Mouse (Mus musculus): Measurements from ENCODE around the gene Prss57. TPM values are rescaled to one million over a fixed set of nuclear protein-coding genes. Genes with fewer than 3 reads are reported as not detected.

Prss57 gene
- polyA plus RNA-seq, 2 experiments = 1.6 to 4.9 TPM

- Histone ChIP-seq H3K4me3 (ENCODE audit: insufficient read depth in 1 of 2, low read depth in 2 of 2, low read length in 2 of 2) (no peak overlapping the region), H3K9me3 (ENCODE audit: control insufficient read depth, low read length) (no peaks in the 10 kb centered on the region), H3K9ac (replicated peaks) (no peak overlapping the region), H3K4me2 (ENCODE audit: low read depth) (no peak overlapping the region), H3K36me3 (replicated peaks; ENCODE audit: control insufficient read depth, insufficient read depth, low read depth) (no peaks in the 10 kb centered on the region), H3K27me3 (ENCODE audit: control insufficient read depth, insufficient read depth, low read length) (no peaks in the 10 kb centered on the region), H3K4me1 (replicated peaks; ENCODE audit: control insufficient read depth in 2 of 2, insufficient read depth in 2 of 2, low read length in 1 of 2) (peaks cover 1 to 5% of the 10 kb centered on the region in 2 experiments), H3K27ac (no peak overlapping the region)
- 24% methylated on average over 15 of the region's 15 CpGs for WGBS (ENCODE audit: insufficient replicate concordance)
- DNase-seq (ENCODE audit: low read depth in 3 of 3, low spot score in 3 of 3) = peak; percentile 31 to 50 (median 35)
- TF ChIP-seq EP300 (IDR thresholded peaks at IDR 0.05; ENCODE audit: low read depth) (no peak), CTCF (IDR thresholded peaks at IDR 0.05; ENCODE audit: low read depth) (peak; percentile 98)
- peak; percentile 26; the same call in 1 of the 2 replicates for ATAC-seq (ENCODE audit: insufficient read depth)
Observed at GRCm38 (mm10) chr10:79811736-79812637, 21.2 kb upstream of the Prss57 start.

DNA sequence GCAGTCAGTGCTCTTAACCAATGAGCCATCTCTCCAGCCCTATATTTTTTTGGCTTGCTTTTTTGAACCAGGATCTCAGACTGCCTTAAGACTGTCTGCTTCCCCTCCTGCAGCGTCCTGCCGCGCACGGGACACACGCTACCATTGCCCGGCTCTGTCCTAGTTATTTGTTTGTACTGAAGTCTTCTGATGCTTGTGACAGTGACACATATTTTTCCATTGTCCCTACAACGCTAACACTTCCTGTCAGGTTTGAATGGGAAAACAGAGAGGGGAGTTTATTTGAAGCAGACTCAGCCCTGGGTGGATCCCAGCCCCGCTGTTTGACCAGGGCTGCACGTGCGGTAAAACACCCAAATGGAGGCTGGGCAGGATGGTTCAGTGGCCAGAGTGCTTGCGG, 18.0 kb upstream of the Prss57 start:
- no peak overlapping the region for H3K27ac ChIP-seq
- H3K36me3 ChIP-seq (replicated peaks; ENCODE audit: control insufficient read depth, insufficient read depth, low read depth) = no peaks in the 10 kb centered on the region
- H3K4me3 ChIP-seq (ENCODE audit: insufficient read depth in 1 of 2, low read depth in 2 of 2, low read length in 2 of 2) = no peak overlapping the region
- H3K27me3 ChIP-seq (ENCODE audit: control insufficient read depth, insufficient read depth, low read length) = no peaks in the 10 kb centered on the region
- 78% methylated on average over 11 of the region's 11 CpGs for WGBS (ENCODE audit: insufficient replicate concordance)
- H3K4me1 ChIP-seq (replicated peaks; ENCODE audit: control insufficient read depth in 2 of 2, insufficient read depth in 2 of 2, low read length in 1 of 2) = peaks cover 6 to 7% of the 10 kb centered on the region in 2 experiments
- no peak overlapping the region for H3K9ac ChIP-seq (replicated peaks)
- DNase-seq (ENCODE audit: low read depth in 3 of 3, low spot score in 3 of 3) = no peak
- H3K4me2 ChIP-seq (ENCODE audit: low read depth) = no peak overlapping the region
- TF ChIP-seq EP300 (IDR thresholded peaks at IDR 0.05; ENCODE audit: low read depth) (no peak), CTCF (IDR thresholded peaks at IDR 0.05; ENCODE audit: low read depth) (no peak)
- H3K9me3 ChIP-seq (ENCODE audit: control insufficient read depth, low read length) = no peaks in the 10 kb centered on the region
- ATAC-seq (ENCODE audit: insufficient read depth) = no peak

DNA sequence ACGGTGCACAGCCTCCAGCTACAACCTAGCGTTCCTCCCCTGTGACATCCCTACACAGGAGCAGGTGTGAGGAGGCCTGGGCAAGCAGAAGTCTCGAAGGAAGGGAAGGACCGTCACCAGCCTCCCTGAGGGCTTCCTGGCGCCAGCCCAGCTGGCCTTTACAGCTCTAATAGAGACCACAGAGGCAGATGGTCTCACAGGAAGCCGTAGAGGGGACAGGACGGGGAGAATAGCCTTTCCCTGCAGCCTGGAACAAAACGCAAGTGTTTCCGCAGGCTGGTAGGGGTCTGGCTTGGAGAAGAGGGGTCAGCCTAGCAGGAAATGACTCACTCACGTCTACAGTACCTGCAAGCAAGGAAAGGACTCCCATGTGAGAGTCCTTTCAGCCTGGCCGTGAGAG, 17.1 kb upstream of the Prss57 start:
- WGBS (ENCODE audit: insufficient replicate concordance) = 54% methylated on average over 11 of the region's 11 CpGs
- ATAC-seq (ENCODE audit: insufficient read depth) = no peak
- Histone ChIP-seq H3K4me2 (ENCODE audit: low read depth) (no peak overlapping the region), H3K36me3 (replicated peaks; ENCODE audit: control insufficient read depth, insufficient read depth, low read depth) (no peaks in the 10 kb centered on the region), H3K27ac (no peak overlapping the region), H3K9me3 (ENCODE audit: control insufficient read depth, low read length) (no peaks in the 10 kb centered on the region), H3K4me1 (replicated peaks; ENCODE audit: control insufficient read depth in 2 of 2, insufficient read depth in 2 of 2, low read length in 1 of 2) (peaks cover 6 to 9% of the 10 kb centered on the region in 2 experiments), H3K27me3 (ENCODE audit: control insufficient read depth, insufficient read depth, low read length) (no peaks in the 10 kb centered on the region), H3K9ac (replicated peaks) (no peak overlapping the region), H3K4me3 (ENCODE audit: insufficient read depth in 1 of 2, low read depth in 2 of 2, low read length in 2 of 2) (no peak overlapping the region)
- TF ChIP-seq EP300 (IDR thresholded peaks at IDR 0.05; ENCODE audit: low read depth) (no peak), CTCF (IDR thresholded peaks at IDR 0.05; ENCODE audit: low read depth) (no peak)
- DNase-seq (ENCODE audit: low read depth in 3 of 3, low spot score in 3 of 3) = no peak

- no peaks in the 10 kb centered on the region for H3K27me3 ChIP-seq (ENCODE audit: control insufficient read depth, insufficient read depth, low read length)
- DNase-seq (ENCODE audit: low read depth in 3 of 3, low spot score in 3 of 3) = no peak
- peaks cover 6 to 9% of the 10 kb centered on the region in 2 experiments for H3K4me1 ChIP-seq (replicated peaks; ENCODE audit: control insufficient read depth in 2 of 2, insufficient read depth in 2 of 2, low read length in 1 of 2)
- H3K4me3 ChIP-seq (ENCODE audit: insufficient read depth in 1 of 2, low read depth in 2 of 2, low read length in 2 of 2) = no peak overlapping the region
- H3K27ac ChIP-seq = no peak overlapping the region
- TF ChIP-seq CTCF (IDR thresholded peaks at IDR 0.05; ENCODE audit: low read depth) = no peak
- TF ChIP-seq EP300 (IDR thresholded peaks at IDR 0.05; ENCODE audit: low read depth) = no peak
- H3K4me2 ChIP-seq (ENCODE audit: low read depth) = no peak overlapping the region
- no peaks in the 10 kb centered on the region for H3K36me3 ChIP-seq (replicated peaks; ENCODE audit: control insufficient read depth, insufficient read depth, low read depth)
- H3K9ac ChIP-seq (replicated peaks) = no peak overlapping the region
- ATAC-seq (ENCODE audit: insufficient read depth) = 0 out of 2 replicates have a peak, but pooled peaks have one; percentile 27
- no peaks in the 10 kb centered on the region for H3K9me3 ChIP-seq (ENCODE audit: control insufficient read depth, low read length)
- 67% methylated on average over 10 of the region's 10 CpGs for WGBS (ENCODE audit: insufficient replicate concordance)
Observed at GRCm38 (mm10) chr10:79806972-79807371, 16.2 kb upstream of the Prss57 start.

DNA sequence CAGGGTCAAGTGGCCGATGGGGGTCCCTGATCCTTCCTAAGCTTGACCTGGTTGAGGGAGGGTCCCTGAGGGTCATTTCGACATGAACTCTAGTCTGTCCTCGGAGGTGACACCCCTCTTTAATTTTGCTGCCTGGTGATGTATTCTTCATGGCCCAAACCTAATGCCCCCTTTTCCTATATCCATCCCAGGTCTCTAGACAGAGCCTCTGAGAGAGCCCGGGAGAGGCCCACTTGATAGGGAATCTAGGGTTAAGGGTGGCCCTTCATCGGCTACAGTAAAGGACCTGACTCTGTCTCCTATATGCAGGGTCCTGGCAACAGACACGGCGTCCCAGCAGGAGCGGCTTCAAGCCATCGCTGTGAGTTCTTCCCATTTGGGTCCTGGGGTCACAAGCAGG, 15.6 kb upstream of the Prss57 start:
- Histone ChIP-seq H3K9ac (replicated peaks) (no peak overlapping the region), H3K36me3 (replicated peaks; ENCODE audit: control insufficient read depth, insufficient read depth, low read depth) (no peaks in the 10 kb centered on the region), H3K27ac (no peak overlapping the region), H3K27me3 (ENCODE audit: control insufficient read depth, insufficient read depth, low read length) (no peaks in the 10 kb centered on the region), H3K4me2 (ENCODE audit: low read depth) (no peak overlapping the region), H3K4me3 (ENCODE audit: insufficient read depth in 1 of 2, low read depth in 2 of 2, low read length in 2 of 2) (no peak overlapping the region), H3K9me3 (ENCODE audit: control insufficient read depth, low read length) (no peaks in the 10 kb centered on the region), H3K4me1 (replicated peaks; ENCODE audit: control insufficient read depth in 2 of 2, insufficient read depth in 2 of 2, low read length in 1 of 2) (peaks cover 6 to 9% of the 10 kb centered on the region in 2 experiments)
- DNase-seq (ENCODE audit: low read depth in 3 of 3, low spot score in 3 of 3) = no peak
- TF ChIP-seq CTCF (IDR thresholded peaks at IDR 0.05; ENCODE audit: low read depth) (no peak), EP300 (IDR thresholded peaks at IDR 0.05; ENCODE audit: low read depth) (no peak)
- WGBS (ENCODE audit: insufficient replicate concordance) = 72% methylated on average over 9 of the region's 9 CpGs
- ATAC-seq (ENCODE audit: insufficient read depth) = no peak
